Mouse (Mus musculus): ENCODE results near the gene Itprip.

DNA sequence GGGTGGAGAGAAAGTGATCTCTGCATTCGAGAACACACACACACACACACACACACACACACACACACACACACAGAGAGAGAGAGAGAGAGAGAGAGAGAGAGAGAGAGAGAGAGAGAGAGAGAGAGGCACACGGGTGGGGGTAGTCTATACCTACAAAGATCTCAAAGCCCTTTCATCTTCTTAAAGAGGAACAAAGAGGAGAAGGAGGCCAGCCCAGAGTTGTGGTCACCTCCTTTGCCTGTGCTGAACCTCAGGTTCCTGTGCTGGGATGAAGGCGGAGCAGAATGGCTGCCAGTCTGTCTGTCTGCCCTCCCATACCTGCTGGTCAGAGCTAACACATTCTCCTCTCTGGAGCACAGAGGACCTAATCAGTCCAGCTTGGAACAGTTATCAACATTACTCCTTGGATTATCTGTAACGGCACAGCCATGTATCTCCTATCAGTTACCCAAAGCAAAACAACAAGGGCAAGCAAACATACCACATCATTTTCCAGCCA is 8.9 kb downstream of the Itprip start:
- TF ChIP-seq CTCF (IDR thresholded peaks at IDR 0.05; ENCODE audit: low read depth, low read length) (no peak), GATA1 (IDR thresholded peaks at IDR 0.05; ENCODE audit: borderline replicate concordance, low read length) (no peak), POLR2AphosphoS5 (IDR thresholded peaks at IDR 0.05; ENCODE audit: insufficient replicate concordance, low read depth, low read length) (no peak)
